Mouse (Mus musculus): ENCODE measurements around the gene Gm28048.

GRCm38 (mm10) chr11:22880383-22881172, 101.3 kb downstream of the Gm28048 start:
- no peak for TF ChIP-seq EP300 (IDR thresholded peaks at IDR 0.05; ENCODE audit: low read depth)
- TF ChIP-seq CTCF (IDR thresholded peaks at IDR 0.05; ENCODE audit: low read depth): no peak
